Mouse (Mus musculus) lung, postnatal 4 days (tissue): ENCODE results near the gene Thap2.
A peak's percentile ranks its signal among the peaks of the same experiment; 100 is the strongest.

ENCODE experiments used
- DNase-seq, 2 experiments: peaks; one replicate each; pipeline ENCODE4 v3.0.0; 2021

Gene Thap2

DNA sequence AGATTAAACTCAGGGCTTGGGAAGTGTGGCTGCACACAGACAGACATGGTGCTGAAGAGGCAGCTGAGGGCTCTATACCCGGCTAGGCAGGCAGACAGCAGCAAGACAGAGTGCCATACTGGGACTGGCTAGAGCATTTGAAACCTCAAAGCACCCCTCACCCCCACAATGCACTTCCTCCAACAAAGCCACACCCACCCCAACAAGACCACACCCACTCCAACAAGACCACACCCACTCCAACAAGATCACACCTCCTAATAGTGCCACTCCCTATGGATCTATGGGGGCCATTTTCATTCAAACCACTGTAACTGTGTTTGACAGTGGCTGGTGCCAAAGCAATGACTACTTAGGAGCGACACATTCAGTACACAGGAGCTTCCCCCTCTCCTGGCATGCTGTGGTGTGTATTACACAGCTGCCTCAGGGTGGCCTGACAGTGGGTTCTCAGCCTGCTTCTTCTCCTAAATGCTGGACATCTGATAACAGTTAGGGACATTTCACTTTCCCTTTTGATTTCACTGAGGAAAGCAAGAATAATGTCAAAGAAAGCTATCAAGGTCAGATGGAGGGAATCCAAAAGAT, 33.3 kb downstream of the Thap2 start:
- DNase-seq = no peak

DNA sequence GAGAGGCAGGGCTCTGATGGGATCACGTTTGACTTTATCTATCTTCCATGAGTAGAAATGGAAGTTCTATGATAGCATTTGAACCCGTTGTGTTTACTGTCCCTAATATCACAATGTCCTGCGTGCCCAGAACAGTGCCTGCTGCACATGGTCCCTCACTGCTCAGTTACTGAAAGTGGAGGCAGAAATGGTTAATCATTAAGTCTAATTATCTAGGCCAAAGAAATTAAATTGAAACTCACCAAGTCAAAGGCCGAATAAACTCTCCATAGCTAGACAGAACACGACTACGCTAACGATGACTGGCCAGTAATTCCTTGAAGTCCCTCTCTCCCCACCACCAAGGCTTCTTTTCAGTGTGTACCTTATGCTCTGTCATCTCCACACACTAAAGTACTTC, 34.7 kb downstream of the Thap2 start:
- DNase-seq = no peak

DNA sequence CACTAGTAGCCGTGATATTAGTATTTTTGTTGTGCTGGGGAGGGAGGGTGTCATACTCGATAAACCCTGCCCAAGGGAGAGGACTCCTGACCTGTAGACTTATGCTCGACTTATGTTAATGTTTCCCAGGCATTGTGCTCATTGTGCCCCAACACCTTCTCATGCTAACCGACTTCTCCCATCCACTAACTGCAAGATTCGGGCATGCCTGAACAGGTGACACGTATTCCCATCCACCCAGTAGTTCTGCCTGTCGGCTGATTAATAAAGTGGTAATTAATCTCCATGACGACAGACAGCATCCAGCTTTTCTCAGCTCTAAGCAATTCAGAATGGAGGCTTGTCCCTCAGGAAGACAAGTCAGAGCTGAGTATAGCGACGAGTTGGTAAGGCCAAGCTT, 35.2 kb downstream of the Thap2 start:
- DNase-seq = no peak

DNA sequence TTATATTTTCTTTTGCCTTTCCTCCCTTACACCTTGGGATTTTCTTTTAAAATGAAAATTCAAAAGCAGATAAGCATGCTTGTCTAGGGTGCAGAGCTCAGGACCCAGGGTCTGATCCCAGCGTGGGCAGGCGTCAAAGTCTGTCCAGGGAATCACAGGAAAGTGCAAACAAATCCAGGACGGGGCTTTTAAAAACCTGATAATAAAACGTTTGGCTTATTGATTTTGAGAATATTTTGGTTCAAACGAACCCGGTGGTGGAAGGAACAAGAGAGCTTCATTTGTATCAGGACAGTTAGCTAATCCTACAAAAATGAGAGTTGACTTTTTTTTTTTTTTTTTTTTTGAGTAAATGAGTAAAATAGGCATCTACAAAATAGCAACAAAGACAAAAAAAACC, 36.1 kb downstream of the Thap2 start:
- DNase-seq = no peak

DNA sequence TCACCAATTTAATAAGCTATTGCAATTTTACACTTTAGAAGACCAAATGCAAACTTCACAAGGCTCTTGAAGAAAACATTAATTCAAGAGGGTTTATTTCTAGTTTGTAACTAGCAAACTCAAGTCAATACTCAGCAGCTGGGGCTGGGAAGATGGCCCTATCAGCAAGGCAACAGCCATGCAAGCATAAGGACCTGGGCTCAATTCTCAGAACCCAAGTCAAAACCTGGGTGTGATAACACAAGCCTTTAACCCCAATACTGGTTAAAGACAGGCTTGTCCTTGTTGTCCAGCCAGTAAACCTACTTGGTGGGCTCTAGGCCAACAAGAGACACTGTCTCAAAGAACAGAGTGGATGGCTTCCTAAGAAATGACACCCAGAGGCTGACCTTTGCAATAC, 37.8 kb downstream of the Thap2 start:
- no peak for DNase-seq

DNA sequence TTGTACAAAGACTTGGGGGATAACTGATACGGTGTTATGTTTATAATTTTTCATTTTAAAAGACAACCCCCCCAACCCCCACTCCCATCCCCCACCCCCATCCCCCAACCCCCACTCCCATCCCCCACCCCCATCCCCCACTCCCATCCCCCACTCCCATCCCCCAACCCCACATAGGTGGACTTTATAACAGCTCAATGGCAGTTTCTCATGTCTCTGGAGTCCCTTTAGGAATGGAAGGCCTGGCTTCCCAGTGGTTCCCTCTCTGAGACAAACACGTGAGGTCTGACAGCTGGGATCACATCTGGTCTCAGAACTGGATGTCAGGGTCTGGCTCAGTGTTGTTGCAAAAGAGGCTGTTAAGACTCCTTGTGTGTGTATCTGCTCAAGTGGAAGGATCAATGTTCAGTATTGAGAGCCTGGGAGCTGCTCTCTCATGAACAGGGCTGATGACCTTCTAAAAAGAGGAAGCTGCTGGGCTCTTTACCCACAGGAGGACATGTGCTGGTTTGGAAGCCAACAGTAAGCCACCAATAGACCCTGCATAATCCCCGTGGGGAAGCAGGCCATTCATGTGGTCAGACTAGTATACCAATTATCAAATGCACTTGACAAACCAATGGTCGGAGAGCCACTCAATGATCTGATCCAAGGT, 41.3 kb downstream of the Thap2 start:
- no peak for DNase-seq

DNA sequence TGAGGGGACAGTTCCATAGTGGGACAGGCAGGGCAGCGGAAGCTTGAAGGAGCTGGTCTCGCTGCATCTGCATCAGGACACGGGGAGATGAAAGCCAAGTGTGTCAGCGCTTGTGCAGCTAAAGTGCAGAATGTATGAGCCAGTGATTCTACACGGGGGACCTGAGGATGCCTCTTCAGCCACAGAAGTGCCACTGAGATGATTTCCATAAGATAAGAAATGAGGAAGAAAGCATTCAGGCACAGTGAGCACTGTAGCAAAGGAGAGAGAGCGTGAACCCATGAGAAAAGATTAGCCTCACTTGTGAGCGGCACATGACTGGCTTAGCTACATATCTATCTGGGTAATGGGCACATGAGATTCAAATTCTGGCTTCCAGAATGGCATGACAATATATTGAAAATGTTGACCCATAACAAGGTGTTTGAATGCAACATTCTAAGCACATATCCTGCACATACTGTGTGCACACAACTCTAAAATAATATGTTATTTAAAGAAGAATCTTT, 44.4 kb downstream of the Thap2 start:
- no peak for DNase-seq

DNA sequence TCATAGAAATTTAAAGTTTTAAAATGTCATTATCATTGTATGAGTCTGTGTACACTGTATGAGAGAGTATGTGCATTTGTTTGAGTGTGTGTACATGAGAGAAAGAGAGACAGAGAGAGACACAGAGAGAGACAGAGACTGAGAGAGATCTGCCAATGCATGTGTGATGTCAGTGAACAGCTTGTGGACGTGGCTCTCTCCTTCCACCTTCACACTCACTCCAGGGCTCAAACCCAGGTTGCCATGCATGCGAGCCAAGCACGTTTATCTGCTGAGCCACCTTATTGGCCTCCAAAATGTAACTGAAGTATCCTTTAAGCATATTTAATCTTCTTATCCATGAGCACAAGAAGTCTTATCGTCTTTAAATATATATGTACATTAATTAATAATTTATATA, 47.3 kb downstream of the Thap2 start:
- DNase-seq = no peak

DNA sequence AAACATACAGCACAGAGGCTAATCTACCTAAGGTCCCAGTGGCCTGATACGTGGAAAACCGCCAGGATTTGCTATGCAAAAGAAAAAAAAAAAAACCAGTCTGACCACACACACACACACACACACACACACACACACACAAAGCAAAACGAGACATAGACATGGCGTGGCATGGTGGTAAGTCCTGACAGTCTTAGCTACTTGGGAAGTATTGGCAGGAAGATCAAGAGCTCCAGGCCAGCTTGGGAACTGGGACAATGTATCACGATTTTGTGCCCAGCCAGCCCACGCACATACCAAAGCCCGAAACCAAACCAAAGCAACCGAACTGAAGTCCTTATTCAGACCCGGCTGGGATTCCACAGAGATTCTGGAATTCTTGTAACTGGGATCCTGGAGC, 50.7 kb downstream of the Thap2 start:
- peak in 1 of 2 experiments; percentile 34 for DNase-seq

DNA sequence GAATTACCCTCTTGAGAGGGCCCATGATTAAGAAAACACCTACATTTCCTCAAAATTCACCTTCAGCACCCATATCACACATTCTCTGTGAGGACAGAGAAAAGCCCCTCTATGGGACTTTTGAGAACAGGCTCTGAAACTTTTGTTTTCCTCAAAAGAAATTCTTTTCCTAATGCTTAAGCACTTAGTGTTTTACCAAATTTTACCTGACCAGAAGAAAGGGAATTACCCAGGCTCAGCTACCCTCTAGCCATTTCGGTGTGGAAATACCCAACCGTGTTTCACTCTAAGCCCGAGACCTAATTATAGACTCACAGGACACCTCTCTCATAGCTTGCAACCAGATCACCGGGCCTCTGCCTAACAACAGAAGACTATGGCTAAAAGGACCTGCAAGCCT, 51.2 kb downstream of the Thap2 start:
- no peak for DNase-seq

DNA sequence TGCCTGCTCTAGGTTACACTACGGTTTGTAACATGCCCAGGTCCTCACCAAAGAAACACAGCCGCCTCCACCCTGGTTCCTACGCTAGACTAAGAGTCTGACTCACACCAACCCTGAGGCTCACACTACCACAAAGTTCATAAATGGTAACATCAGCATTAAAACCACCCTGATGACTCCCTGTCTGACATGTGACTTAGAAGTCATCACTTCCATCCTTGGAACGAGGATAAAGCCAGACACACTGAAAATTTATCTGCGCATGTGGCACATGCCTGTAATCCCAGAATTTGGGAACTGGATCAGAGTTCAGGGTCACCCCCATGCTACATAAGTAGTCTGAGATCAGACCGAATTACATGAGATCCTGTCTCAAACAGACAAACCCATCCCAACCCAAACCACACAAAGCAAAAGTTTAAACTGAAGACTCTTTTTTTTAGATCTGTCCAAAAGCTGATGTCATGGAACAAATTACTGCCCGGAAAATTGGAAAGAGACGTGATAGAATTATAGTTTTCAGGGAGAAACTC, 51.8 kb downstream of the Thap2 start:
- no peak for DNase-seq

DNA sequence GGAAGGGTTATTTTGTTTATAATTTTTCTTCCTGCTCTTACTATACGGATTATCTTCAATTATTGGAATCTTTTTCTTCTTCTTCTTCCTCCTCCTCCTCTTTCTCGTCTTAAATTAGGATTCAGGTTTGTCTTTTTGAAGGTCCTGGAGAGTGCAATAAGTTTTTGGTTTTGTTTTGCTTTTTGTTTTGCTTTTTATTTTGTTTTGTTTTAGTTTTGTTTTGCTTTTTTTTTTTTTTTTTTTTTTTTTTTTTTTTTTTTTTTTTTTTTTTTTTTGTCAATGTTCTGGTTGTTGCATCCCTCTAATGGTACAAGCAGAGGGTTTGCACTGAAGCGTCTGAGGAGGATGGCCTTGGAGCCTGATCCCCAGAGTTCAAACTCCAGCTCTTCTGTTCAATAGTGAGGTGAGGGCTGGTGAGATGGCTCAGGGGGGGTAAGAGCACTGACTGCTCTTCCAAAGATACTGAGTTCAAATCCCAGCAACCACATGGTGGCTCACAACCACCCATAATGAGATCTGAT, 55.2 kb downstream of the Thap2 start:
- no peak for DNase-seq

DNA sequence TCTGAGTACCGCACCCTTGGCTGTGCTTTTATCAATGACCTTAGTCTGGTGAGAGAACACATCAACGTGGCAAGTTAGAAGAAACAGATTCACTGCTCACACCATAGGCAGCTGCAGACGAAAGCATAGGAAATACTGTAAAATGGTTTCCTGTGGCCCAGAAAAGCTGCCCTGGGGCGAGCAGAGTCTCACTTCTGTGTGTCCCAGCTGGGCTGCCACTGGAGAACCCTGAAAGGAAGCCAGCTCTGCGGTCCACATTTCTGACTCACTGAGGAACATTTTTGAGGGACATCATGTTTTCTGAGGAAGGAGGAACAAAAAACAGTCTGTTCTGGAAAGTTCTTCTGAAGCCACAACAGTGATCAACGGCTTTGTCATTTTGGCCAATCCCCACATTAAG, 55.7 kb downstream of the Thap2 start:
- DNase-seq = no peak

DNA sequence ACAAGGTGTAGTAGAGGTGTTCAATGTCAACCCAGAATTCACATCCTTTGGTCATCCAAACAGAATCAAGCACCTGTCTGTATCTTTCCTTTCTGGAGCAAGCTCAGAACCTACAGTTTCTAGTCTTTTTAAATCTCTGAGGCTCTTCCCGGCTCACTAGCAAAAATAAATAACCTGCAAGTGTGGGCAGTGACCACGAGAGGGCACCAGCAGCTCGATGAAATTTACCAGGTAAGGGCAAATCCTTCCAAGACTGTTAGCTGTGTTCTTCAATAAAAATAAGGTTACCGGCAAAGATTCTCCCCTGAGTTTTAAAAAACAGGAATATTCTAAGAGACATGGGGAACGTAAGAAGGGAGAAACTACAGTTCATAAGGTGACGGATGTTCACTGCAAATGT, 60.9 kb downstream of the Thap2 start:
- DNase-seq = peak; percentile 67 to 80

DNA sequence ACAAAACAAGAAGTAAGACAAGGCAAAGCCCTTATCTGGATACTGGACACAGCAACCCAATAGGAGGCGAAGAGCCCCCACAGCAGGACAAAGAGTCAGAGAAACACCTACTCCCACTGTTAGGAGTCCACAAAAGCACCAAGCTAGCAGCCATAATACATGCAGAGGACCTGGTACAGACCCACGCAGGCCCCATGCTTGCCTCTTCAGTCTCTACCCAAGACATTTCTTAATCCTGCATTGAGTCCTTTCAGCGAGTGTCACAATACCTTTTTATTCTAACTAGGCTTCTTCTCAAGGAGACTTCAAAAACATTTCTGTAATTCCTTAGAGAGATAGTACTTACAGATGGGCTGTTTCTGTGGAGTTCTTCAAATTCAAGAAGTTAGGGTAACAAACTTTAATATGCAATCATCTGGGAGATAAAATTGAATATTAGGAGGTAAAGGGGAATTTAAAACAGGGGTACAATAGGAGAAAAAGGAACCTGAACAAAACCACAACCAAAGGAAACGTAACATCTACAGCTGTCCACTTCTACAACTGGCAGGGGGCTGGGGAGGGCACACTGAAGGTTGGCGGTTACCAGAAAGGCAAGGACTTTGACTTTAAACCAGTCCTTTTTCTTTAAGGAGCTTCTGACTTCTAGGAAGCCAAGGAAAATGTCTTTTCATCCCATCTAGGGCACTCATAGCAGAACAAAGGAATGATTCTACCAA, 62.8 kb downstream of the Thap2 start:
- no peak for DNase-seq
